Mouse (Mus musculus) gastrocnemius, adult 2 months (tissue): ENCODE data around the gene Gm4303. TPM values are rescaled to one million over a fixed set of nuclear protein-coding genes. Genes with fewer than 3 reads are reported as not detected.
"Not testable (repeated sequence)": the region's sequence is repeated elsewhere in the genome, so short reads cannot be mapped to it uniquely, and the experiment has no call there.

Experiments
- DNase-seq: peaks from one replicate; pipeline ENCODE4 v3.0.0; 2022
- H3K27ac ChIP-seq: fragments of 200-600 bp; 2 replicates; pipeline ENCODE4 v1.8.1; 2022; ENCODE audit warnings: mild to moderate bottlenecking
- H3K4me3 ChIP-seq: fragments of 200-600 bp; 2 replicates; pipeline ENCODE4 v1.8.1; 2022; ENCODE audit warnings: mild to moderate bottlenecking, moderate library complexity
- CTCF ChIP-seq: fragments of 200-600 bp; IDR thresholded peaks from 2 replicates; pipeline ENCODE4 v1.8.1; 2022; ENCODE audit warnings: antibody characterized with exemption, mild to moderate bottlenecking, moderate library complexity
- intact Hi-C: fragments of 180-260 bp; cut with DNase I; formaldehyde crosslinking; loops from one replicate; pipeline ENCODE4 v1.15.1; 2025
- long read RNA-seq, 2 experiments: library from polyadenylated mRNA; stranded (forward); transcript quantifications; one replicate each; pipeline ENCODE4 v2.0.0; 2021
- total RNA-seq, 2 experiments: library from RNA; stranded (reverse); gene quantifications; 2 replicates each; pipeline ENCODE4 v1.2.3; 2021

Gene Gm4303
- total RNA-seq: not detected
- long read RNA-seq, experiment 1: 0 reads
- long read RNA-seq, experiment 2: 0 reads

DNA sequence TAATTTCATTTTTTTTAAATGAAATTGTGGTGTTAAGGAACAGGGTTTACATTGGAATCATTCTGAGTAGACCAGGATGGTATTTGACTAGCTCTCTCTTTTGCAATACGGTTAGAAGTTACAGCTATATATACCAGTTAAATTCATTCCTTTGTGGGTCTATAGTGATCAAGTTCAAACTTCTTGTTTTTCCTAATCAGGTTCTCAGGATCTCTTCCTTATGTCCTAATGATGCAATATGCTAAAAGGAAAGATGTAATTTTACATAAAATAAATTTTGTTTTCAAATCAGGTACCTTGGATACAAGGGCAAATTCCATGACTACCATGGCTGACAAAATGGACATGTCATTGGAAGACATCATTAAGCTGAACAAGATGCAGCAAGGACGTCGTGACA is at the start of gene Gm4303:
TSS of gene Gm4303 (plus strand) at position 301 of the 400 bp plus-strand sequence.
- H3K27ac ChIP-seq, DNase-seq, H3K4me3 ChIP-seq, intact Hi-C loops: not testable (repeated sequence)

GRCm38 (mm10) chr10:100296105-100296504 is 49.7 kb upstream of the Gm4303 start:
- Histone ChIP-seq H3K27ac (no peak overlapping the region), H3K4me3 (no peak overlapping the region)
- no peak for DNase-seq
- intact Hi-C loops: no loop called here
- no peak for TF ChIP-seq CTCF

DNA sequence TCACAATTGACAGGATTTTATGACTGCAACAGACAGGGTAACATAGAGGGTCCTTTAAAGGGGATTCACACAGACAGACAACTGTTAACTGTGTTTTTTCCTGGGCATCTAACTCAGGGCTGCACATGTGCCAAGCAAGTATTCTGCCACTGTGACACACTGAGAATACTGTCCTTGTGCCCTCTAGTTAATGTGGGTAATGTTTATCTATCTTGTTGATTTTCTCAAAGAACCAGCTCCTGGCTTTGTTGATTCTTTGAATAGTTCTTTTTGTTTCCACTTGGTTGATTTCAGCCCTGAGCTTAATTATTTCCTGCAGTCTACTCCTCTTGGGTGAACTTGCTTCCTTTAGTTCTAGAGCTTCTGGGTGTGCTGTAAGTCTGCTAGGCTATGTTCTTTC is 45.7 kb upstream of the Gm4303 start:
- DNase-seq, intact Hi-C loops: not testable (repeated sequence)

DNA sequence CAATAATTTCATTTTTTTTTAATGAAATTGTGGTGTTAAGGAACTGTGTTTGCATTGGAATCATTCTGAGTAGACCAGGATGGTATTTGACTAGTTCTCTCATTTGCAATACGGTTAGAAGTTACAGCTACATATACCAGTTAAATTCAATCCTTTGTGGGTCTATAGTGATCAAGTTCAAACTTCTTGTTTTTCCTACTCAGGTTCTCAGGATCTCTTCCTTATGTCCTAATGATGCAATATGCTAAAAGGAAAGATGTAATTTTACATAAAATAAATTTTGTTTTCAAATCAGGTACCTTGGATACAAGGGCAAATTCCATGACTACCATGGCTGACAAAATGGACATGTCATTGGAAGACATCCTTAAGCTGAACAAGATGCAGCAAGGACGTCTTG is 10.4 kb upstream of the Gm4303 start, which contains the start of gene Gm4301:
TSS of gene Gm4301 (plus strand) at position 301 of the 400 bp plus-strand sequence.
- intact Hi-C loops, H3K27ac ChIP-seq, DNase-seq, H3K4me3 ChIP-seq: not testable (repeated sequence)

More for the DNA sequence above, 45.7 kb upstream of the Gm4303 start:
- H3K4me3 ChIP-seq, H3K27ac ChIP-seq: not testable (repeated sequence)

- H3K4me3 ChIP-seq, H3K27ac ChIP-seq, intact Hi-C loops, DNase-seq: not testable (repeated sequence)
Observed at GRCm38 (mm10) chr10:100340536-100340935, 5.2 kb upstream of the Gm4303 start, which contains the start of gene Gm4302. TSS of gene Gm4302 (plus strand) at chr10:100340836.

- H3K4me3 ChIP-seq, intact Hi-C loops, H3K27ac ChIP-seq, DNase-seq: not testable (repeated sequence)
Observed at GRCm38 (mm10) chr10:100350793-100351192, 5.0 kb downstream of the Gm4303 start, which contains the start of gene Gm4305. TSS of gene Gm4305 (plus strand) at chr10:100351093.

GRCm38 (mm10) chr10:100356841-100357240 is 11.1 kb downstream of the Gm4303 start:
- H3K4me3 ChIP-seq, H3K27ac ChIP-seq, intact Hi-C loops: not testable (repeated sequence)
- DNase-seq: peak; percentile 21

GRCm38 (mm10) chr10:100361038-100361437 is 15.3 kb downstream of the Gm4303 start, which contains the start of gene Gm4307:
TSS of gene Gm4307 (plus strand) at chr10:100361338.
- DNase-seq, intact Hi-C loops, H3K4me3 ChIP-seq, H3K27ac ChIP-seq: not testable (repeated sequence)

- DNase-seq, H3K4me3 ChIP-seq, intact Hi-C loops, H3K27ac ChIP-seq: not testable (repeated sequence)
Observed at GRCm38 (mm10) chr10:100382460-100382859, 36.7 kb downstream of the Gm4303 start, which contains the start of gene Gm4312. TSS of gene Gm4312 (minus strand) at chr10:100382560.

Other genes starting within 250 kb of the Gm4303 start
- gene Gm4301, start 10.3 kb upstream of the Gm4303 start, total RNA-seq: not detected
- gene Gm4302, start 5.1 kb upstream of the Gm4303 start, total RNA-seq: not detected
- not detected for gene Gm4305, start 5.1 kb downstream of the Gm4303 start, total RNA-seq
- not detected for gene Gm4307, start 15.4 kb downstream of the Gm4303 start, total RNA-seq
- not detected for gene Gm4312, start 36.6 kb downstream of the Gm4303 start, total RNA-seq
- gene Tmtc3, start 141.4 kb downstream of the Gm4303 start, total RNA-seq: 10 to 100 TPM in 1 of 2 experiments, 1 to 10 TPM in 1; 10.0 to 11.7 TPM
- 1 to 10 TPM; 3.4 to 3.7 TPM for gene Cep290, start 141.6 kb downstream of the Gm4303 start, total RNA-seq
- gene 4930430F08Rik, start 244.5 kb downstream of the Gm4303 start, total RNA-seq: 10 to 100 TPM in 1 of 2 experiments, 1 to 10 TPM in 1; 9.5 to 10.9 TPM
- not detected for gene 1700017N19Rik, start 244.5 kb downstream of the Gm4303 start, total RNA-seq